Mouse (Mus musculus): Measurements from ENCODE around the gene Hyou1.

GRCm38 (mm10) chr9:44357207-44357606 lies 22.1 kb upstream of the Hyou1 start:
- TF ChIP-seq CTCF (IDR thresholded peaks at IDR 0.05; ENCODE audit: low read depth, low read length) (no peak), POLR2A (IDR thresholded peaks at IDR 0.05; ENCODE audit: extremely low read depth, insufficient read depth, low read length) (no peak)

Measured in liver, adult 2 months (tissue).